Mouse (Mus musculus) CH12.LX (cell line): Measurements from ENCODE around the gene Fgfr2. TPM values are rescaled to one million over a fixed set of nuclear protein-coding genes. Genes with fewer than 3 reads are reported as not detected.

Source experiments
- DNase-seq: peaks from one replicate; pipeline ENCODE4 v3.0.0-alpha.2; 2013; ENCODE audit errors: extremely low read depth
- H3K27ac ChIP-seq: 2 replicates; pipeline ENCODE4 v1.5.1; 2012; ENCODE audit warnings: low read depth, mild to moderate bottlenecking, control low read depth, moderate library complexity; ENCODE audit not compliant: insufficient read depth
- H3K27me3 ChIP-seq: replicated peaks from 2 replicates; pipeline ENCODE3; 2012; ENCODE audit warnings: inconsistent platforms
- H3K36me3 ChIP-seq, 2 experiments: replicated peaks in 1 of 2; 2 replicates each; pipeline versions ENCODE3 to v1.6.1; 2012; ENCODE audit warnings: inconsistent platforms in 1 of 2, low read length in 1 of 2, mild to moderate bottlenecking in 1 of 2, mixed read lengths in 1 of 2, moderate library complexity in 1 of 2; ENCODE audit not compliant: control insufficient read depth in 1 of 2, insufficient read depth in 1 of 2
- H3K4me1 ChIP-seq, 2 experiments: 2 replicates each; pipeline ENCODE4 v1.6.1; 2012; ENCODE audit warnings: inconsistent platforms in 1 of 2, moderate library complexity in 1 of 2; ENCODE audit not compliant: insufficient read depth in 2 of 2, control insufficient read depth in 1 of 2
- H3K4me2 ChIP-seq: 2 replicates; pipeline ENCODE4 v1.6.1; 2012; ENCODE audit warnings: low read depth, mild to moderate bottlenecking, control low read depth; ENCODE audit not compliant: poor library complexity, insufficient read depth, severe bottlenecking
- H3K4me3 ChIP-seq, 3 experiments: fragments of 150-350 bp in 1 of 3; sonication (generic) in 1 of 3; replicated peaks in 1 of 3; 2 replicates each; pipeline versions ENCODE3 to v1.5.1; 2011 to 2012; ENCODE audit warnings: low read depth in 2 of 3, low read length in 2 of 3, mild to moderate bottlenecking in 2 of 3, moderate library complexity in 2 of 3, control low read depth in 1 of 3, improper control_type of control experiment in 1 of 3, inconsistent platforms in 1 of 3, mixed read lengths in 1 of 3; ENCODE audit not compliant: poor library complexity in 1 of 3
- H3K79me2 ChIP-seq: replicated peaks from 2 replicates; pipeline ENCODE4 v1.6.1; 2012; ENCODE audit warnings: mild to moderate bottlenecking, moderate library complexity; ENCODE audit not compliant: control insufficient read depth, poor library complexity, insufficient read depth, severe bottlenecking; ENCODE audit errors: extremely low read depth
- H3K9ac ChIP-seq: 2 replicates; pipeline ENCODE4 v1.6.1; 2012; ENCODE audit warnings: low read depth, mild to moderate bottlenecking, control low read depth, moderate library complexity; ENCODE audit not compliant: insufficient read depth
- H3K9me3 ChIP-seq: replicated peaks from 2 replicates; pipeline ENCODE3; 2012; ENCODE audit warnings: low read length, inconsistent platforms, mixed read lengths
- CHD1 ChIP-seq: IDR thresholded peaks from 2 replicates; pipeline ENCODE4 v1.6.1; 2012; ENCODE audit warnings: low read depth, low read length, improper control_type of control experiment, inconsistent platforms
- CHD2 ChIP-seq: IDR thresholded peaks from 2 replicates; pipeline ENCODE4 v1.6.1; 2011; ENCODE audit warnings: low read length, improper control_type of control experiment
- E2F4 ChIP-seq: IDR thresholded peaks from 2 replicates; pipeline ENCODE4 v1.6.1; 2011; ENCODE audit warnings: low read depth, low read length, improper control_type of control experiment; ENCODE audit not compliant: insufficient replicate concordance
- ELF1 ChIP-seq: IDR thresholded peaks from 2 replicates; pipeline ENCODE4 v1.6.1; 2014; ENCODE audit warnings: low read depth, mild to moderate bottlenecking, inconsistent platforms, low read length, improper control_type of control experiment
- EP300 ChIP-seq: IDR thresholded peaks from 2 replicates; pipeline ENCODE4 v1.6.1; 2011; ENCODE audit warnings: low read length, improper control_type of control experiment
- HCFC1 ChIP-seq: IDR thresholded peaks from 2 replicates; pipeline ENCODE4 v1.6.1; 2012; ENCODE audit warnings: low read depth, mild to moderate bottlenecking, inconsistent platforms, low read length, improper control_type of control experiment
- IRF4 ChIP-seq: IDR thresholded peaks from 2 replicates; pipeline ENCODE4 v1.6.1; 2014; ENCODE audit warnings: low read depth, mild to moderate bottlenecking, inconsistent platforms, low read length, improper control_type of control experiment
- JUN ChIP-seq: IDR thresholded peaks from 2 replicates; pipeline ENCODE4 v1.6.1; 2011; ENCODE audit warnings: low read depth, mild to moderate bottlenecking, low read length, improper control_type of control experiment, moderate library complexity; ENCODE audit not compliant: insufficient read depth
- JUND ChIP-seq: conservative IDR thresholded peaks from 2 replicates; pipeline ENCODE4 v1.6.1; 2011; ENCODE audit warnings: low read depth, low read length, improper control_type of control experiment
- KAT2A ChIP-seq: IDR thresholded peaks from 2 replicates; pipeline ENCODE4 v1.6.1; 2012; ENCODE audit warnings: low read length, improper control_type of control experiment, inconsistent platforms; ENCODE audit not compliant: insufficient replicate concordance
- MAFK ChIP-seq: IDR thresholded peaks from 2 replicates; pipeline ENCODE4 v1.6.1; 2011; ENCODE audit warnings: low read length, improper control_type of control experiment; ENCODE audit not compliant: insufficient replicate concordance
- MAX ChIP-seq: IDR thresholded peaks from 2 replicates; pipeline ENCODE4 v1.6.1; 2011; ENCODE audit warnings: low read length, improper control_type of control experiment
- MAZ ChIP-seq: IDR thresholded peaks from 2 replicates; pipeline ENCODE4 v1.6.1; 2012; ENCODE audit warnings: low read depth, mild to moderate bottlenecking, inconsistent platforms, low read length, improper control_type of control experiment, moderate library complexity
- MXI1 ChIP-seq: IDR thresholded peaks from 2 replicates; pipeline ENCODE4 v1.6.1; 2011; ENCODE audit warnings: mild to moderate bottlenecking, low read depth, low read length, improper control_type of control experiment
- MYC ChIP-seq: IDR thresholded peaks from 2 replicates; pipeline ENCODE4 v1.6.1; 2011; ENCODE audit warnings: low read depth, mild to moderate bottlenecking, improper control_type of control experiment, low read length
- NRF1 ChIP-seq: IDR thresholded peaks from 2 replicates; pipeline ENCODE4 v1.6.1; 2014; ENCODE audit warnings: low read depth, mild to moderate bottlenecking, inconsistent platforms, low read length, improper control_type of control experiment, moderate library complexity
- PAX5 ChIP-seq: IDR thresholded peaks from 2 replicates; pipeline ENCODE4 v1.6.1; 2012; ENCODE audit warnings: low read length, inconsistent platforms, mixed read lengths
- POLR2A ChIP-seq: IDR thresholded peaks from 2 replicates; pipeline ENCODE4 v1.6.1; 2011; ENCODE audit warnings: low read depth, mild to moderate bottlenecking, improper control_type of control experiment, low read length
- POLR2AphosphoS2 ChIP-seq: IDR thresholded peaks from 2 replicates; pipeline ENCODE4 v1.6.1; 2011; ENCODE audit warnings: low read depth, low read length, improper control_type of control experiment
- RAD21 ChIP-seq: IDR thresholded peaks from 2 replicates; pipeline ENCODE4 v1.6.1; 2011; ENCODE audit warnings: low read depth, mild to moderate bottlenecking, low read length, improper control_type of control experiment, moderate library complexity
- RCOR1 ChIP-seq: conservative IDR thresholded peaks from 2 replicates; pipeline ENCODE4 v1.6.1; 2012; ENCODE audit warnings: low read depth, mild to moderate bottlenecking, inconsistent platforms, low read length, improper control_type of control experiment
- SIN3A ChIP-seq: IDR thresholded peaks from 2 replicates; pipeline ENCODE4 v1.6.1; 2012; ENCODE audit warnings: low read length, improper control_type of control experiment, inconsistent platforms
- SMC3 ChIP-seq: IDR thresholded peaks from 2 replicates; pipeline ENCODE4 v1.6.1; 2011; ENCODE audit warnings: low read depth, low read length, improper control_type of control experiment
- TBP ChIP-seq: conservative IDR thresholded peaks from 2 replicates; pipeline ENCODE4 v1.6.1; 2011; ENCODE audit warnings: low read depth, low read length, improper control_type of control experiment
- ZMIZ1 ChIP-seq: IDR thresholded peaks from 2 replicates; pipeline ENCODE4 v1.6.1; 2012; ENCODE audit warnings: low read depth, mild to moderate bottlenecking, inconsistent platforms, low read length, improper control_type of control experiment
- ZNF384 ChIP-seq: IDR thresholded peaks from 2 replicates; pipeline ENCODE4 v1.6.1; 2012; ENCODE audit warnings: low read depth, low read length, improper control_type of control experiment, inconsistent platforms
- dilution Hi-C: fragments of 300-500 bp; cut with MboI; formaldehyde crosslinking; loops from 2 replicates; pipeline ENCODE4 v1.14.3; 2020; ENCODE audit warnings: low sequenced_read_pairs; ENCODE audit not compliant: extremely low pct_unique_long_range_greater_than_20kb, extremely low pct_ligation_motif_present
- in situ Hi-C: fragments of 300-500 bp; cut with MboI; formaldehyde crosslinking; loops from 3 replicates; pipeline ENCODE4 v1.14.3; 2019; ENCODE audit warnings: low sequenced_read_pairs, low pct_ligation_motif_present, low pct_unique_long_range_greater_than_20kb, mixed read lengths
- polyA plus RNA-seq: library from polyadenylated mRNA; unstranded; fragments of >175 nt; gene quantifications from 2 replicates; pipeline ENCODE4 v1.2.1, GENCODE M21; 2012; ENCODE audit warnings: low read depth; ENCODE audit not compliant: insufficient read length
- total RNA-seq, 2 experiments: library from RNA; depleted of rRNA; stranded (reverse); fragments of 300-350 nt in 1 of 2; fragments of >200 nt in 1 of 2; gene quantifications; 2 replicates each; pipeline ENCODE4 v1.2.3; 2012 to 2014

The Fgfr2 gene
- total and polyA plus RNA-seq, 3 experiments: not detected

DNA sequence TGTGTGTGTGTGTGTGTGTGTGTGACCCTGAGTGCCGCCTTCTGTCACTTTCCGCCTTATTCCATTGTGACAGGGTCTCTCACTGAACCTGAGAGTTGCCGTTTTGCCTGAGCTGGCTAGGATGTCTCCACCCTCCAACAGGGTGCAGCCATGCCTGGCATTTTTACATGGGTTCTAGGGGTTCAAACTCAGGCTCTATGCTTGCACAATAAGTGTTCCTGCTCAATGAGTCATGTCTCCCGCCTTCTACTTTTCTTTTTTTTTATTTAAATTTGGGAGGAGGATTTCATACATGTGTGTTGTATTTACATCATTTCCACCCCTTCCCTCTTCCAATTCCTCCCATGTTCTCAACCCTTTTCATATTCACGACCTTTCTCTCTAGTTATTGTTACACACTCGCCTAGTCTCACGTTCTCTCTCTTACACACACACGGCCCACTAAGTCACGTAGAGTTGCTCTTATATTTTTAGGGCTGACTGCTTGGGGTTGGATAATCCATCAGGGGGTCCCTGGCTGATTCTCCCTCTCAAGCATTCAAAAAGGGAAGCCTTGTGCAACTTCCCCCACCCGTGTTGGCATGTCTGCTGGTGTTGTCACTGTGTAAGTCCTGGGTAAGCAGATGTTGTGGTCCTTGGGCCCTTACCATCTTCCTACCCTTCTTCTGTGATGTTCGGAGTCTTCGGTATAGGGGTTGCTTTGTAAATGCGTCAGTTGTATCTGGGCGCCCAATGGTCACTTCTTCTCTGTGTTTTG is 432.3 kb downstream of the Fgfr2 start:
- H3K9ac ChIP-seq: no peak overlapping the region
- H3K36me3 ChIP-seq: peaks cover 0 to 4% of the 10 kb centered on the region in 2 experiments
- TF ChIP-seq MXI1 (no peak), ZMIZ1 (no peak), KAT2A (no peak), ELF1 (no peak), MAFK (no peak), JUND (no peak), POLR2AphosphoS2 (no peak), PAX5 (no peak), SIN3A (no peak)
- no peak overlapping the region for H3K4me2 ChIP-seq
- dilution Hi-C loops (no loop called here), in situ Hi-C loops (no loop called here)
- no peaks in the 10 kb centered on the region for H3K27me3 ChIP-seq
- no peak overlapping the region for H3K27ac ChIP-seq
- no peak for DNase-seq
- peaks cover 10 to 49% of the 10 kb centered on the region in 2 experiments for H3K4me1 ChIP-seq
- H3K4me3 ChIP-seq: no peak overlapping the region
- no peaks in the 10 kb centered on the region for H3K79me2 ChIP-seq
- H3K9me3 ChIP-seq: peaks cover 5% of the 10 kb centered on the region

DNA sequence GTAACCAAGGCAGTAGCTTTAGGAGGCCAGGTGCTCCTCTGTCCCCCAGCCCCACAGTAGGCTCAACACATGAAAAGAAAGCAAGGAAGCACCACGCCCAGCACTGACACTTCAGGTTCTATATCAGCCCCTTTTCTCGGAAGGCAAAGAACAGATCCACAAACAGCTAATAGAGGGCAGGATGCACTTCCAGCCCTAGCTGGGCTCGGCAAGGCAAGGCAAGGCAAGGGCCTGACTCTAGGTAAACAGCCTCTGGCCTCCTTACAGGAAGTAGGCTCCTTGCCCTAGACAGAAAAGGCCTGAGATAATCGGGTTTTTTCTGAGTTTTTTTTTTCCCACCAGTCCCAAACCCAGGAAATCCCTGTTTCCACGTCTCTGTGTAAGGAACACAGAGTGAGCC is 433.4 kb downstream of the Fgfr2 start:
- in situ Hi-C loops: no loop called here
- DNase-seq: no peak
- Histone ChIP-seq H3K27ac (no peak overlapping the region), H3K27me3 (no peaks in the 10 kb centered on the region), H3K9me3 (peaks cover 2% of the 10 kb centered on the region), H3K79me2 (no peaks in the 10 kb centered on the region), H3K4me1 (peaks cover 10 to 56% of the 10 kb centered on the region in 2 experiments), H3K36me3 (peaks cover 0 to 1% of the 10 kb centered on the region in 2 experiments), H3K4me3 (no peak overlapping the region), H3K4me2 (no peak overlapping the region), H3K9ac (no peak overlapping the region)
- dilution Hi-C loops: no loop called here
- TF ChIP-seq CHD1 (no peak), CHD2 (no peak), SMC3 (no peak), E2F4 (no peak), HCFC1 (no peak), TBP (no peak), SIN3A (no peak), RAD21 (no peak), MYC (no peak), IRF4 (no peak), NRF1 (no peak), KAT2A (no peak), ZNF384 (no peak), MAX (no peak), ZMIZ1 (no peak), MAZ (no peak), RCOR1 (no peak), POLR2A (no peak), EP300 (no peak), JUN (no peak)
